Mouse (Mus musculus) MEL (cell line): Measurements from ENCODE around the gene Rab22a.

Experiments
- CHD2 ChIP-seq: IDR thresholded peaks from 2 replicates; pipeline ENCODE4 v1.6.1; 2011; ENCODE audit warnings: low read length, improper control_type of control experiment
- CTCF ChIP-seq, 3 experiments: IDR thresholded peaks in 2 of 3; conservative IDR thresholded peaks in 1 of 3; 2 replicates each; pipeline ENCODE4 v1.5.1; 2011 to 2012; ENCODE audit warnings: low read length in 3 of 3, low read depth in 2 of 3, mild to moderate bottlenecking in 2 of 3, improper control_type of control experiment in 1 of 3, inconsistent platforms in 1 of 3, mixed read lengths in 1 of 3, moderate library complexity in 1 of 3; ENCODE audit not compliant: control insufficient read depth in 1 of 3, insufficient read depth in 1 of 3, poor library complexity in 1 of 3, severe bottlenecking in 1 of 3
- E2F4 ChIP-seq: IDR thresholded peaks from 2 replicates; pipeline ENCODE4 v1.6.1; 2011; ENCODE audit warnings: low read depth, low read length, improper control_type of control experiment, borderline replicate concordance
- MAX ChIP-seq: IDR thresholded peaks from 2 replicates; pipeline ENCODE4 v1.6.1; 2011; ENCODE audit warnings: low read length, improper control_type of control experiment
- POLR2A ChIP-seq, 2 experiments: IDR thresholded peaks; 2 replicates each; pipeline ENCODE4 v1.6.1; 2011 to 2012; ENCODE audit warnings: low read length in 2 of 2, mild to moderate bottlenecking in 2 of 2, control low read depth in 1 of 2, improper control_type of control experiment in 1 of 2, low read depth in 1 of 2, moderate library complexity in 1 of 2; ENCODE audit not compliant: control insufficient read depth in 1 of 2, insufficient read depth in 1 of 2, poor library complexity in 1 of 2
- POLR2AphosphoS5 ChIP-seq: IDR thresholded peaks from 2 replicates; pipeline ENCODE4 v1.6.1; 2012; ENCODE audit warnings: low read depth, borderline replicate concordance, mild to moderate bottlenecking, inconsistent platforms, low read length, moderate library complexity, mixed read lengths
- RAD21 ChIP-seq: IDR thresholded peaks from 2 replicates; pipeline ENCODE4 v1.6.1; 2011; ENCODE audit warnings: mild to moderate bottlenecking, low read depth, low read length, improper control_type of control experiment
- UBTF ChIP-seq: IDR thresholded peaks from 2 replicates; pipeline ENCODE4 v1.6.1; 2012; ENCODE audit warnings: low read depth, mild to moderate bottlenecking, inconsistent platforms, low read length, improper control_type of control experiment, moderate library complexity, borderline replicate concordance; ENCODE audit not compliant: insufficient read depth
- USF2 ChIP-seq, 2 experiments: IDR thresholded peaks; 2 replicates each; pipeline ENCODE4 v1.6.1; 2011 to 2012; ENCODE audit warnings: improper control_type of control experiment in 2 of 2, low read length in 2 of 2, borderline replicate concordance in 1 of 2, inconsistent platforms in 1 of 2, low read depth in 1 of 2, mild to moderate bottlenecking in 1 of 2; ENCODE audit not compliant: insufficient read depth in 1 of 2

- TF ChIP-seq RAD21 (no peak), POLR2A (IDR thresholded peaks at IDR 0.05; ENCODE audit: control insufficient read depth in 1 of 2, insufficient read depth in 1 of 2, low read depth in 1 of 2, low read length in 2 of 2, poor library complexity in 1 of 2) (no peak), CTCF (IDR thresholded peaks at IDR 0.05 in 2 of 3, conservative IDR thresholded peaks at IDR 0.05 in 1 of 3; ENCODE audit: control insufficient read depth in 1 of 3, insufficient read depth in 1 of 3, low read depth in 2 of 3, low read length in 3 of 3, poor library complexity in 1 of 3, severe bottlenecking in 1 of 3) (no peak), UBTF (no peak), MAX (no peak), CHD2 (no peak), POLR2AphosphoS5 (no peak), USF2 (IDR thresholded peaks at IDR 0.05; ENCODE audit: borderline replicate concordance in 1 of 2, insufficient read depth in 1 of 2, low read depth in 1 of 2, low read length in 2 of 2) (no peak), E2F4 (no peak)
Measured at GRCm38 (mm10) chr2:173673469-173673868, 13.9 kb downstream of the Rab22a start.
